Mouse (Mus musculus) olfactory bulb, adult 2 months (tissue): Measurements from ENCODE around the gene Cdk5rap2.

Experiments
- CTCF ChIP-seq: fragments of 200-500 bp; IDR thresholded peaks from 2 replicates; pipeline ENCODE4 v1.5.1; 2012; ENCODE audit warnings: low read depth, mild to moderate bottlenecking, low read length, moderate library complexity; ENCODE audit not compliant: insufficient read depth
- POLR2A ChIP-seq: fragments of 200-500 bp; IDR thresholded peaks from 2 replicates; pipeline ENCODE4 v1.6.1; 2012; ENCODE audit warnings: mild to moderate bottlenecking, low read depth, low read length, moderate library complexity; ENCODE audit not compliant: insufficient read depth

- TF ChIP-seq CTCF (no peak), POLR2A (no peak)
Observed at GRCm38 (mm10) chr4:70446774-70447173, 36.5 kb upstream of the Cdk5rap2 start.
